Mouse (Mus musculus): ENCODE data around the gene Slc6a18. TPM values are rescaled to one million over a fixed set of nuclear protein-coding genes. Genes with fewer than 3 reads are reported as not detected.
A peak's percentile ranks its signal among the peaks of the same experiment; 100 is the strongest.
"Not testable (repeated sequence)": the region's sequence is repeated elsewhere in the genome, so short reads cannot be mapped to it uniquely, and the experiment has no call there.

Gene Slc6a18
- total RNA-seq (2021), result not detected

DNA sequence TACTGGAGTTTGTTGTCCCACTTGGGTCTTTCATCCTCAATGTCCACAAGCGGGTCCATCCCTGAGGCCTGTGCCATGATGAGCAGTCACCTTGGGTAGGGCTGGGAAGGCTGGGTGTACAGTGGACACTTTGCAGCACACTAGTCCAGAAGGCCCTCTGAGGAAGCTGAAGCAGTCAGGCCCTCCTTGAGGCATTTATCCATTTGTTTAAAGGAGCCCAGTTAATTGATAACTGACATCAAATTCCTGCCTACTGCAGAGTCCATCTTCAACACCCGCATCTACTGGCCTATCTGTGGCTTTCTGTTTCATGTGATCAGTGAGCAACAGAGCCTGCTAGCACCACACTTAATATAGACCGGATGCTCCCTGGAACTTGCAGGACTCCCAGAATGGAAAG, at the start of gene Slc6a18:
TSS of gene Slc6a18 (minus strand) at position 171 of the 400 bp plus-strand sequence.
- intact Hi-C loops (cut with DNase I), result no loop called here

DNA sequence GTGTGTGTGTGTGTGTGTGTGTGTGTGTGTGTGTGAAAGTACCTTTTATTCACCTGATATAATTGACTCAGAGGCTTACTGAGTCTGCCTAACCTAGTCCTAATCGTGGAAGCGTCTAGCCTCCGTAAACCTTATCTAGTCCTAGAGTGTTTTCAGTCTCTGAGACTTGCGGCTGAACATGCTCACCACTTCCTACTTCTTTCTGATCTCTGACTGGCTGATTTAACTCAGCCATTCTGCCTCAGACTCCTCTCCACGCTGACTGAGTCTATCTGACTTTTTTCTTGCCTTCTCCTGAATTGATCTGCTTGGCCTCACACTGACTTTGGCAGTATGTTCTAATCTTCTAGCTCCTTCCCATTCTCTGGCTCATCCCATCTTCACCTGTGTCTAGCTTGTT, 47.5 kb upstream of the Slc6a18 start:
- DNase-seq (ENCODE audit: low spot score in 2 of 2), result no peak
- intact Hi-C loops (cut with DNase I), result loop anchor here (10.0 kb wide), 1 partner anchor 579 kb away; no protein-coding TSS in a partner anchor

More for the DNA sequence above, at the start of gene Slc6a18:
- no peak for DNase-seq (ENCODE audit: low spot score in 2 of 2)

DNA sequence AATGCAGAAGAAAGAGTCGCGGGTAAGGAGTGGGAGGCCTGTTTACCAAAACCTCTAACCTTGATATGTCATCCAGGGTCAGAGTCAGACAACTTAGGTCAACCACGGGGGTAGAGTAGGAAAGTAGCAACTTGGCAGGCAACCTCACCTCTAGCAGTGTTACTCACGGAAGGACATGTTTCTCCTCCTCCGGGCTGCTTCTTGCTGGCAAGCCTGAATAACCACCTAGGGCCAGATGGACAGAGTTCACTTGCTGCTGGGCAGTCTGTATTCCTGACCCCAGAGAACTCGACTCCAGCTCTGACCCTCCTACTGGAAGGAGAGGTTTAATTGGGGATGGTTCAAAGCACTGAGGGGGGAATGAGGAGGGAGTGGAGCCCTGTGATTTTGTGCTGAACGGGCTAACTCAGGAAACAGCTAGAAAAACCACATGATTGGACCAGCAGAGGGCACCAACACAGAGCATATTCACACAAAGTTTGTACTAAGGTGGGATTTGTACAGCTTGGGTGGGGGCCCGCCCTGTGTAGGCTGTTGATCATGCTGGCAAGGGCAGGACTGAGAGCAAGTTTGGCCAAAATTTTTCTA, 45.4 kb upstream of the Slc6a18 start:
- intact Hi-C loops (cut with DNase I), result loop anchor here (10.0 kb wide), 1 partner anchor 582 kb away; no protein-coding TSS in a partner anchor
- peak; percentile 28 to 50 for DNase-seq (ENCODE audit: low spot score in 2 of 2)

DNA sequence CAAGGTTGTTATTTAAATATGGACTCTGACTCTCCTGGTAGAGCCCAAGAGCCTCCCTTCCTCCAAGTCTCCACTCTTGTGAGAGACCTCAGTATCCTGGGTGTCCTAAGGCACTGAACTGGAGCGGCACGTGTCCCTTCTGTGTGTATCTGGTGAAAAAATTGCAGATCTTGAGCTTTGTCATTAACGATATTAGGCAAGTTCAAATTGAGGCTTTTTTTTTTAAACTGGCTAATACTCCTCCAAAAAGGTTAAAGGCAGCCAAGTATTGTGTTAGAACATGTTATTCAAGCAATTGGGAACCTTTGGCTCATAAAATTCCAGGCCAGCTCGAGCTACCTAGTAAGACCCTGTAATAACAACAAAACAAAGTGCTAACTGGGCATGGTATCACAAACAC, 42.4 kb upstream of the Slc6a18 start:
- intact Hi-C loops (cut with DNase I), result loop anchor here (10.0 kb wide), 1 partner anchor 585 kb away; no protein-coding TSS in a partner anchor
- no peak for DNase-seq (ENCODE audit: low spot score in 2 of 2)

DNA sequence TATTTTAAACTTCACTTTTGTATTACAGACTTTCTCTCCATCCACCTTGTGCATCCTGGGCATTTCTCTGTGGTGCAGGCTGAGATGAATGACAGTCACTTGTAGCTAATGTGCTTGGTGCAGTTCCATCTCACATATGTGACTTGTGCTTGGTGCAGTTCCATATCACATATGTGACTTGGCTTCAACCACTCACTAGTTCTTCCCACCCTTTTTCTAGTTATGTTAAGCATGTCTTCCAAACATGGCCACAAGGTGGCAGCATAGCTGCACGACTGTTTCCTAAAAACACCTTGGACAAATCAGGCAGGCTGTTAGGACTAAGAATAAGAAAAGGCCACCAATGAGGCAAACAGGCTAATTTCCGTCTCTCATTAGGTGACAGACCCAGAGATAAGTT, 40.4 kb upstream of the Slc6a18 start:
- intact Hi-C loops (cut with DNase I), result loop anchor here (1.0 to 10.0 kb wide), 3 partner anchors 104 to 293 kb away; no protein-coding TSS in a partner anchor
- DNase-seq (ENCODE audit: low spot score in 2 of 2), result peak; percentile 85 to 91

DNA sequence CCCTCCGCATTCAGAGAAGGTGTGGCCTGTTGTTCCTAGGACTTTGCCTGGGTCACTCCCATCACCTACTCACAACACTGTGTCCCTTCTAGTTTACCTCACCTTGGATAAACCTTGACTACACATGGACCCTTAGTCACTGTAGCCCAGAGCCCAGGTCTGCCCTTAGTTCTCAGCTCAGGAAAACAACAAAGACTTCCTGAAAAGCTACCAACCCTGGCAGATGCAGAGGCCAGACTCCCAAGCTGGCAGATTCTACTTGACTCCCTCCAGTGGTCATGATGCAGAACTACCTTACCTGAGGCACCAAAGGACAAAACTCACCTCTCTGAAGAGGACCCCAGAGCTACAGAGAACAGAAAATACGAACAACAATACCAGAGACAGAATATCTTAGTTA, 36.2 kb upstream of the Slc6a18 start:
- intact Hi-C loops (cut with DNase I), result loop anchor here (1.0 to 10.0 kb wide), 2 partner anchors 68 to 289 kb away; no protein-coding TSS in a partner anchor
- DNase-seq (ENCODE audit: low spot score in 2 of 2), result peak in 1 of 2 experiments; percentile 19

DNA sequence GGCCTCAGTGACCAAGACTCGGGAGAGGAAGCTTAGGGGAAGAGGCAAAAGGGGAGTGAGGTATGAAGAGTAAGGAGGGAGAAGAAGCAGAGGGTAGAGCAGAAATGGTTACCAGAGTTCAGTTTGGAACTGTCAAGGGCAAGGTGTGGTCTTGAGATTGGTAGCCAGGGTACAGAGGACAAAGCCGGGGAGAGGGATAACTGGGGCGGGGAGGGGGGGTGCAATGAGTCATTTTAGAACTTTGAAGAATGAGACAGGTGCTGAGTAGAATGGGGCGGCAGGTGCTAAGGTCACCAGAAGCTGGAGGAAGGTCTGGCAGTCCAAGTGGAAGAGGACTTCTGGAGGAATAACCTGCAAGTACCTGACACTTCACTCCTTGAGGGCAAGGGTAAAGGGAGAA, 35.4 kb upstream of the Slc6a18 start:
- intact Hi-C loops (cut with DNase I), result loop anchor here (10.0 kb wide), 1 partner anchor 288 kb away; no protein-coding TSS in a partner anchor
- DNase-seq (ENCODE audit: low spot score in 2 of 2), result no peak

DNA sequence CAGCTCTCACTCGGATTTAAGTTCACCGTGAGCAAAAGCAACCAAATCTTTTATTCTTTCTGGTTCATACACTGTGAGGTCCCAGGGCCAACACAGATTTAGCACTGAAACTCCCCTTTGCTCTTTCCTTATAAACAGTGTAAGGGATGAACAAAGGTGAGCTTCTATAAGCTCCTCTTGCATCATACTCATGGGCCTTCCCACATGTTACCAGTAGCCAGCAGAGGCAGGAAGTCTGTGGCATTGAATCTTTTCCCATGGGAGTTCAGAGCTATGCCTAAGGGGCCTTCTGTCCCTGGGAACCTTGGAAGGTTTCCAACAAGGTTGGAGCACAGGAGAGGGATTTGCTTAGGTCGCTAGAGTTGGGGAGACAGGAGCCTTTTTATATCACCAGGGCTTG, 34.4 kb upstream of the Slc6a18 start:
- DNase-seq (ENCODE audit: low spot score in 2 of 2), result no peak
- intact Hi-C loops (cut with DNase I), result loop anchor here (10.0 kb wide), 1 partner anchor 287 kb away; no protein-coding TSS in a partner anchor

DNA sequence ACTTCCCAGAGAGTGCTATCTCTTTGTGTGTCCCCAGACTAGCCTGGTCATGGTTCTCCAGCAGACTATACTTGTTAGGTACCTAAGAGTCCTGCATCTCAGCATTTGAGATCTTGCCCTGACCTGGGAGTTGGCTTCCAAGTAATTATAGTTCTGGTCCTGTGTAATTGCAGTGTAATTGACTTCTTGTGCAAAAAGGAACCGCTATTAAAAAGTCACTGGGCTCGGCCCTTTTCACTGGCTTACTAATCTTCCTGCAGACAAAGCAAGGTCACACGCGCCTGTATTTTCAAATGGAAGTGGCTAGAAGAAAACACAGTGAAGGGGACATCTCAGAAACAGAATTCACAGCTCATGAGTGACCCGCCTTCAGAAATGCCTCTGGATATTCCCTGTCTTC, 34.0 kb upstream of the Slc6a18 start:
- DNase-seq (ENCODE audit: low spot score in 2 of 2), result no peak
- intact Hi-C loops (cut with DNase I), result loop anchor here (10.0 kb wide), 1 partner anchor 287 kb away; no protein-coding TSS in a partner anchor

DNA sequence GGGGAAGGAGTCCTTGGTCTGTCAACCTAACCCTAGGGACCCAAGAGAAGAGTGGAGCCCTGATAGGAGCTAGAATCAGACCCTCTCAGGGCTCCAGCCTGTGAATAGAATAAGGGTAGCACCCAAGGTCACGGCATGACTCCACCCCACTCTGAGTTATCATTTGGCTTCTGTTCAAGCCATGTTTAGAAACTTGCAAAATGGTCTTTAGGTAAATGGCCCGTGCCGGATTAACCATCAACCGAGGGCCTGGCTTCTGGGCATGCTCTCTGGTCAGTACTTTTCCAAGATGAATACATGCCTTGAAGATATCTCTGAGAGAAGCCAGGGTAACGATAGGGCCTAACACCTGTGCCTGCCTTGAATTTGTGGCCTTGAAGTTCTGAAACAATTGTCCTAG, 33.4 kb upstream of the Slc6a18 start:
- DNase-seq (ENCODE audit: low spot score in 2 of 2), result no peak
- intact Hi-C loops (cut with DNase I), result loop anchor here (10.0 kb wide), 1 partner anchor 286 kb away; no protein-coding TSS in a partner anchor

DNA sequence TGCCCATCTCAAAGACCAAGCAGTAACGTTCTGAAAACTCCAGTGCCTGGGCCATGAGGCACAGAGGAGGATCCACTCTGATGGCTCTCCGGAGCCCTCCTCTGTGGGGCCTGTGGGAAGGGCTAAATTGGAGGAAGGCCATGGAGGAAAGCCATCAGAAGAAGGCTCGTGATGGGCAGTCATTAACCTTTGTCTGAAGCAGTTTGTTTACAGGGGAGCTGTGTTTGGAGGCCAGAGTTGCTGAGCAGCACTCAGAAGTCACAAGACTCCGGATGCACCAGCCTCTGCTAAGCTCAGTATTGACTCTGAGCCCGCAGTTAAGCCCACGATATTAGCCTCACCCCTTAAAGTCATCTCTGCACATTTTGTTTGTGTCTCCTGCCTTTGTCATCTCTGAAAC, 31.7 kb upstream of the Slc6a18 start:
- DNase-seq (ENCODE audit: low spot score in 2 of 2), result no peak
- intact Hi-C loops (cut with DNase I), result no loop called here

DNA sequence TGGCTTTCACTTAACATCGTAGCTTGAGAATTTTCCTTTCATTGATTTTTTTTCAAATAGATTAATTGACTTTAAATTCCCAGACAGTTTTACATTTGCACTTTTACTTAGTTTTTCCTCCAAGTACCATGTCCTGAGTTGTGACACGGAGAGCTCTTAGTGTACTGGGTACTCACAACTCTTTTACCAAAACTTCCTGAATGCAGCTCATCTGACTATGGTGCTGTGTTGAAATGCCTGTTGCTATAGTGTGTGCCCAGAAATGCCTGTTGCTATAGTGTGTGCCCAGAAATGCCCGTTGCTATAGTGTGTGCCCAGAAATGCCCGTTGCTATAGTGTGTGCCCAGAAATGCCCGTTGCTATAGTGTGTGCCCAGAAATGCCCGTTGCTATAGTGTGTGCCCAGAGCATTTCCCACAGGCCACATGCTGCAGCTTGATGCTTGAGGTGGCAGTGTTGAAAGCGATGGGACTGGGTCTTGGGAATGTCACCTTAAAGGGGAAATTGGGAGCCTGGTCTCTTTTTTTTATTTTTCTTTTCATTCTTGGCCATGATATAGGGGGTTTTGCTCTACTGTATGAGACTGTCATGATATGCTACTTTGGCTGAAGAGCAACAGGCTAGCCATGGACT, 27.0 kb upstream of the Slc6a18 start, which contains the start of gene Slc6a19:
TSS of gene Slc6a19 (minus strand) at position 172 of the 632 bp plus-strand sequence.
- intact Hi-C loops (cut with DNase I), result no loop called here
- DNase-seq (ENCODE audit: low spot score in 2 of 2), result no peak

DNA sequence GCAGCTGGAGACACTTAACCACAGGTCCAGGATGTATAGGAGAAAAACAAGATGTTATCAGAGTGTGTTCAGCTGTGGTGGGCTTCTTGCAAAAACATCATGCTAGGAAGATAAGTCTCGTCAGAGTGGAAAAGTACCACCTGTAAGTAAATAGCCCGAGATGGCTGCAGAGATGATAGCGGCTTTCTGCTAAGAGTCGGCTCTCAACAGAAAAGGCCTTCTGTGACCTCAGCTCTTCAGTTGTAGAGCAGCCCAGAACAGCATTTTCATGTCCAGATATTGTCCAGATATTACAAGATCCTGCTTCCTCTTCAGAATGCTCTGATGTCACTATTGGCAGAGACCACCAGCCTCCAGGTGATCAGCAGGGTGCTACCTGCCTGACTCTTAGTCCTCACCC, 25.7 kb upstream of the Slc6a18 start:
- DNase-seq (ENCODE audit: low spot score in 2 of 2); intact Hi-C loops (cut with DNase I): not testable (repeated sequence)

DNA sequence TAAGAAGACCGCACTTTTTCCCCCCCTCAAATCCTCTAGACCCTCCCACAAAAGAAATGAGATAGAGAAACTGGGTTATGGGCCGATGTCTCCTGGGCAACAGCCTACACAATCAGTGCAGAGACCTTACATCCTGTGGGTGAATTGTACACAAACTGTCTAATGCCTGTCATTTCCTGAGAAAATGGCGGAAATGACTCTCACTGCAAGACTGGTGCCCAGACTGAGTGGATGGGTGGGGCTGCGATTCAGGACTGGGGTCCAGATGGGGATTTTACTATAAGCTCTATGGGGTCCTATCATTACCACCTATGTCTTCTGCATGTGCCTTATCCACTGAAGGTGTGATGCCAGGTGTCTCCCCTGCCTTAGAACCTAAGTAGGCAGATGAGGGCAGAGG, 25.0 kb upstream of the Slc6a18 start:
- intact Hi-C loops (cut with DNase I), result no loop called here
- DNase-seq (ENCODE audit: low spot score in 2 of 2), result no peak

DNA sequence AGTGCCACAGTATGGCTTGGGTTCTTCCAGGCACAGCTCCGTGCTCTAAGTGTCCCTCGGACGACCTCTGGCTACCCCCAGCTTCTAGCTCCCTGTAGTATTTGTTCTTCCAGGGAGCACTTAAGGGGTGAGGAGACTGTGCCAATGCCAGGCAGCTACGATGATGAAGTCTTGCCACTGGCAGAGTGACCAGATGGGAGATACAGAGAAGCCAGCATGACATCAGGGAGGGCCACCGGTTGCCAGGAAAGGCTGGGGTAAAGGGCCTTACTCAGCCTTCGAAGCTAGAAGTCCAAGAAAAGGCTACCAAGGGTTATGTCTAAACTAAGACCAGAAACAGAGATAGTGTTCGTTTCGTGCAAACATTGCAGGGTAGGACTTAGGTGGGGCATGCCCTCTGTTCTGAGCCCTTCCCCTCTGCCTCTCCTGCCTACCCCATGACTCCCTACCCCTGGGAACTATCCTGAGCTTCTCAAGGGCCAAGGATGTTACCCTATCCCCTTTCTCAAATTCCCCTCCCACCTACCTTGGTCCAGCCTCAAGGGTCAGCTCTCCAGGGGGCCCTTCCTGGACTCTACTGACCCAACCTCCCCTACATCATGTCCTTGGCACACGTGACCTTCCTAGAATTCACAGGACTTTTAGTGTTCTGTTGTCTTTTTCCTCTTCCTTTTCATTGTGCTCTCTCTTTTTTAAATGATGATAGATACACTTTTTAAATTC, 23.5 kb upstream of the Slc6a18 start:
- intact Hi-C loops (cut with DNase I), result no loop called here
- DNase-seq (ENCODE audit: low spot score in 2 of 2), result no peak

DNA sequence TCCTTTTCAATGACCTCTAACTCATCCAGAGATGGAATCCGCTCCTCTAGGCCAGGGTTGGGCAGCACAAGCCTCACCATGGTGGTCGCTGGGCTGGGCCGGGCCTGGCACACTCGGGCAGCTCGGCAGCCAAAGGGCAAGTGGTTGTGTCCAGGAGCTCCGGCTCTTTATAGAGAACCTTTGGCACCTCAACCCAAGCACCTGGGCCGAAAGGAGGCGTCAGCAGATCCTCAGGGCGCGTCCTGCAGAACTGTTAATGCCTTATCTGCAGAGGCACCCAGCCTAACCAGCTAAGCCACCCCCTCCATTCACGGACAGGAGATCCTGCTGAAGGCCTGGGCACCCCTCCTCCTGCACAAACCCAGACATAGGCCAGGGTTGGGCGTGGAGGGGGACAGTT, 22.7 kb upstream of the Slc6a18 start:
- DNase-seq (ENCODE audit: low spot score in 2 of 2), result no peak
- intact Hi-C loops (cut with DNase I), result no loop called here

DNA sequence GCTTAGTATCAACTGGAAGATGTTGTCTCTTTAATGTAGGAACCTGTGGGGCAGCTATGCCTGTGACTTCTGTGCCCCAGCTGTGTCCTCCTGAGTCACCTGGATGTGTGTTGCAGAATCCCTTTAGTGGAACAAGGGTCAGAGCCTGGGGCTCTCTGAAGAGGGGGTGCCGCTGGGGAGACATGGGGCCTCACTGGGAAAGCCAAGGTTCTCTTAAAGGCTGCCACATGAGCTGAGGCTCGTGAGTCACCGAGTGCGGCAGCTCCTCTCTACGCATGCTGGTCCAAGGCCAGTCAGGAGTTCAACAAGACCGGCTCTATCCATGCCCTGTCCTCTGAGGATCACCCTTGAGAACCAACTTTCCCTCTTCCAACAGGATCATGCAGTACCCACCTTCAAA, 21.9 kb upstream of the Slc6a18 start:
- intact Hi-C loops (cut with DNase I), result no loop called here
- no peak for DNase-seq (ENCODE audit: low spot score in 2 of 2)

DNA sequence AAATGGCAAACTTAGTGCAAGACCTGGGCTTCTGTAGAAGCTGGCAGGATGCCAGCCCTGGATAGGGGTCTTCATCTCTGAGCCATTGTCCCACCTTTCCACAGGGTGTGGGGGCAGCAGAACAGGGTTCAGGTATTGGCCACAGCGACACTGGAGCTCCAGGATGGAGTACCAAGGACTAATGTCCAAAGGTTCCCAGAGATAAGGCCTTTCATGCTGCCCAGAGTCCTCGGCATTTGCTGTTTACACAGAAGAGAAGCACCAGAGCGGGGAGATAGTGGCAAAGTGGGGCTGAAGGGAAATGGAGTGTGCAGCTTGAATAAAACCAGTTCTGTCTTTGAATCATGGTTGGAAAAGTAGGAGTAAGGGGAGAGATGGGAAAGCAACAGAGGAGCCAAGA, 18.7 kb upstream of the Slc6a18 start:
- no peak for DNase-seq (ENCODE audit: low spot score in 2 of 2)
- intact Hi-C loops (cut with DNase I), result no loop called here

DNA sequence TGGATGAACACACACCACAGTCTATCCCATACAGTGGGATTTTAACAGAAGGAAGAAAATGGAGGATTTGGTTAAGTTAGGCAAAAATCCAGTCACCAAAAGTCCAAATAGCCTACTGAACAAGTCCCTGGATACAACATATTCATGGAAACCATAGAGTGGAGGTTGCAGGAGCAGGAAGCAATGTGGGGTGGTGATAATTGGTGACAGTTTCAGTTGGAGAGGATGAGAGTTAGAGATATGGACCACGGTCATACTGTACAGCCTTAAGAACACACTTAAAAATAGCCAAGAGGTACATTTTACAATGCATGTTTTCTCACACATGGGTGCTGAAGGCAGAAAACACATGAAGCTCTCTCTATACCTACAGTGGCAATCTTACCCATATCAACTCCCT, 17.1 kb upstream of the Slc6a18 start:
- no peak for DNase-seq (ENCODE audit: low spot score in 2 of 2)
- intact Hi-C loops (cut with DNase I), result loop anchor here (5.0 kb wide), 1 partner anchor 183 kb away; no protein-coding TSS in a partner anchor

DNA sequence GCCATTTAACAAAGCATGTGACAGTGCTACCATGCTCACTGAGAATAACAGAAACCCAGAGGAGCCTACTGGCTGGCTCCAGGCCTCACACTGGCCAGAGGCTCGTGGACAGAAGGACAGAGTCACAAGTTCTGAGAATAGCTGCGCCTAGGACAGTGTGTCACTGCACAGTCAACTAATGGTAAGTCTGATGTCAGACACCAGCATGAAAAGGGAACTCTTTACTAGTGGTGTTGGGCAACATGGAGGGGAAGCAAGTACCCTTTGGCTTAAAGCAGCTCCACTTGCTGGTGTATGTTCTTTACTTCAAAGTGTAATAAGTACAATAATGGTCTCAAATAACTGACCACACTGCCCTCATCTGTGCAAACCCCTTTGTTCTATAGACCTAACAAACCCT, 15.5 kb upstream of the Slc6a18 start:
- DNase-seq (ENCODE audit: low spot score in 2 of 2), result no peak
- intact Hi-C loops (cut with DNase I), result loop anchor here (5.0 kb wide), 1 partner anchor 181 kb away; no protein-coding TSS in a partner anchor

All from left cerebral cortex, postnatal 25 days (tissue).